Mouse (Mus musculus) left cerebral cortex, adult 2 months (tissue): ENCODE data around the gene Mxi1. TPM values are rescaled to one million over a fixed set of nuclear protein-coding genes. Genes with fewer than 3 reads are reported as not detected.

Experiments used
- DNase-seq, 2 experiments: peaks; one replicate each; pipeline ENCODE4 v3.0.0; 2021 to 2022; ENCODE audit warnings: low spot score in 2 of 2, mixed read lengths in 1 of 2; ENCODE audit errors: extremely low spot score in 1 of 2
- H3K27ac ChIP-seq: fragments of 200-600 bp; 2 replicates; pipeline ENCODE4 v1.8.1; 2022
- H3K4me3 ChIP-seq: fragments of 200-600 bp; 2 replicates; pipeline ENCODE4 v1.8.1; 2022
- CTCF ChIP-seq: fragments of 200-600 bp; IDR thresholded peaks from 2 replicates; pipeline ENCODE4 v1.8.1; 2022; ENCODE audit warnings: antibody characterized with exemption, mild to moderate bottlenecking, moderate library complexity
- intact Hi-C: fragments of 180-260 bp; cut with DNase I; formaldehyde crosslinking; loops from one replicate; pipeline ENCODE4 v1.15.1; 2025
- total RNA-seq, 2 experiments: library from RNA; stranded (reverse); gene quantifications; 2 replicates each; pipeline ENCODE4 v1.2.3; 2021

The Mxi1 gene
- total RNA-seq, 2 experiments from 2014 or later, result 85.3 to 89.6 TPM

- no peak overlapping the region for H3K27ac ChIP-seq
- intact Hi-C loops, result no loop called here
- DNase-seq, result no peak
- TF ChIP-seq CTCF, result no peak
- no peak overlapping the region for H3K4me3 ChIP-seq
Measured at GRCm38 (mm10) chr19:53307219-53307618, 3.1 kb upstream of the Mxi1 start.

DNA sequence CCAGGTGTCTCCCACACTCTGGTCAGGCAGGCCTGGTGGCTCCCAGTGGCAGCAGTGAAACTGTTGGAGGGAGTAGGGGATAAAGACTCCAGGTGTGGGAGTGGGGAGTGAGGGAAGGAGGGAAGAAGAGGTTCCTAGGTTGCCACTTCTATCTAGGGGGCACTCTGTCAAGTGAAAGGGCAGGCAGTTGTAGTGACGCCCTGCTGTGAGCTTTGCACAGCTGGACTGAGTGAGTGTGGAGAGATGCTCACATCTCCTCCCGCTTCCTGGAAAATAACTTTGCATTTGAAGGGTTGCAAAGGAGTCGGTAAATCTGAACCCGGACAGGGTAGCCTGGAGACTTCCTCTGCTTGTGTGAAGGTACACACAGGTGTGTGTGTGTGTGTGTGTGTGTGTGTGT, 687 bp upstream of the Mxi1 start:
- no peak for TF ChIP-seq CTCF
- H3K4me3 ChIP-seq, result no peak overlapping the region
- DNase-seq, result no peak
- H3K27ac ChIP-seq, result no peak overlapping the region
- intact Hi-C loops, result loop anchor here (1.0 to 10.0 kb wide), 6 partner anchors 59 to 301 kb away; partner anchors contain the start of gene Smc3

DNA sequence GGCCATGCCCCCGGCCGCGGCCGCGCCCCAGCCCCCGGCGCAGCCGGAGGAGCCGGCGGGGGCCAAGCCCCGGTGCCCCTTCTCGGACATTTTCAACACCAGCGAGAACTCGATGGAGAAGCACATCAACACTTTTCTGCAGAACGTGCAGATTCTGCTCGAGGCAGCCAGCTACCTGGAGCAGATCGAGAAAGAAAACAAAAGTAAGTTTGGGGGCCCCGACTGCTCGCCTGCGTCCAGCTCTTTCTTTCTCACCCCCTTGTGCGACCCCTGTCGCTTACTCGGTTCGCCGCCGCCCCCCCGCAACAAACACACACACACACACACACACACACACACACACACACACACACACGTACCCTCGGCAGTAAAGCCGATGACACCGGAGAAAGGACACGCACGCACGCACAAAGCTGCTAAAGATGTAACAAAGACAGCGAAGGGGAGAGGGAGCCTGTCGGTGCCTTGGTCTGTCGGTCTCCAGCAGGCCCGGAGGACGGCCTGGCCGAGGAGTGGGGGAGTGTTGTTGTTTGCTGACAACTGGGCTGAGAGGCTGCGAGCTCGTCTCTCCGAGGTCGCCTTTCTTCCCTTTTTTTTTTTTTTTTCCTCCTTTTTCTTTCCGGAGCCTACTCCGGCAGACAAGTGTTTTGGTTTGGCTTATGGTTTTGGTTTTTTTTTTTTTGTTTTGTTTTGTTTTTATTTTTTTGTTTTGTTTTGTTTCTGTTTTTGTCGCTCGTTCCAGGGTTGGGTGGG, 629 bp downstream of the Mxi1 start:
- peak in 1 of 2 experiments; percentile 33 for DNase-seq
- Histone ChIP-seq H3K4me3 (peak overlapping the region; percentile 85), H3K27ac (peak overlapping the region; percentile 98)
- TF ChIP-seq CTCF, result no peak
- intact Hi-C loops, result loop anchor here (1.0 to 10.0 kb wide), 6 partner anchors 58 to 303 kb away; partner anchors contain the start of gene Smc3

- TF ChIP-seq CTCF, result no peak
- peak overlapping the region; percentile 98 for H3K27ac ChIP-seq
- peak overlapping the region; percentile 85 for H3K4me3 ChIP-seq
- intact Hi-C loops, result loop anchor here (2.0 to 10.0 kb wide), 6 partner anchors 43 to 291 kb away; partner anchors contain the start of gene Smc3
- DNase-seq, result peak in 1 of 2 experiments; percentile 36
Measured at GRCm38 (mm10) chr19:53311524-53312335, 1.4 kb downstream of the Mxi1 start.

DNA sequence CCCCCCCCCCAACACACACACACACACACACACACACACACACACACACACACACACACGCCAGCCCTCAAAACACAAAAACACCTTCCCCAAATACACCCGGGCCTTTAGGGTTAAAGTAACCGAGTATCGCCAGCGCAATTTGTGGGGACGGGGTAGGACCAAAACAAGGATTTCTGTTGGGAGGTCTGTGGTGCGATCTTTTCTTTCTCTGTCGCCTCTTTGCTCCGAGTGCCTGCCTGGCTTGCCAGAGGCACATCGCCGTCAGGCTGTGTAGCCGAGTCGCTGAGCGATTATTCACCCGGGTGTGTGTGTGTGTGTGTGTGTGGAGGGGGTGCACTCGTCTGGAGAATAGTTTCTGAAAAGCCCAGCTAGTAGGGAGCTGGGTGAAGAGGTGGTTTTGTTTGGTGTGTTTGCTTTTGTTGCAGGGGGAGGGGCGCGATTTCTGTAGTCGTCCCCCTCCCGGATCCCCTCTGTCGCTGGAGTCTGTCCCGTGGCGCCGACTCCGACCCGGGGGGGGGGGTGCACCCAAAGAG, 2.1 kb downstream of the Mxi1 start:
- intact Hi-C loops, result loop anchor here (2.0 to 10.0 kb wide), 3 partner anchors 42 to 290 kb away; partner anchors contain the start of gene Smc3
- peak overlapping the region; percentile 98 for H3K27ac ChIP-seq
- no peak for TF ChIP-seq CTCF
- peak overlapping the region; percentile 85 for H3K4me3 ChIP-seq
- DNase-seq, result peak; percentile 53 to 58

- H3K4me3 ChIP-seq, result peak overlapping the region; percentile 85
- DNase-seq, result peak; percentile 83 to 84
- intact Hi-C loops, result loop anchor here (1.0 to 10.0 kb wide), 4 partner anchors 16 to 289 kb away; partner anchors contain the start of gene Smc3
- H3K27ac ChIP-seq, result peak overlapping the region; percentile 98
- TF ChIP-seq CTCF, result no peak
Measured at GRCm38 (mm10) chr19:53312951-53313683, 2.8 kb downstream of the Mxi1 start.

DNA sequence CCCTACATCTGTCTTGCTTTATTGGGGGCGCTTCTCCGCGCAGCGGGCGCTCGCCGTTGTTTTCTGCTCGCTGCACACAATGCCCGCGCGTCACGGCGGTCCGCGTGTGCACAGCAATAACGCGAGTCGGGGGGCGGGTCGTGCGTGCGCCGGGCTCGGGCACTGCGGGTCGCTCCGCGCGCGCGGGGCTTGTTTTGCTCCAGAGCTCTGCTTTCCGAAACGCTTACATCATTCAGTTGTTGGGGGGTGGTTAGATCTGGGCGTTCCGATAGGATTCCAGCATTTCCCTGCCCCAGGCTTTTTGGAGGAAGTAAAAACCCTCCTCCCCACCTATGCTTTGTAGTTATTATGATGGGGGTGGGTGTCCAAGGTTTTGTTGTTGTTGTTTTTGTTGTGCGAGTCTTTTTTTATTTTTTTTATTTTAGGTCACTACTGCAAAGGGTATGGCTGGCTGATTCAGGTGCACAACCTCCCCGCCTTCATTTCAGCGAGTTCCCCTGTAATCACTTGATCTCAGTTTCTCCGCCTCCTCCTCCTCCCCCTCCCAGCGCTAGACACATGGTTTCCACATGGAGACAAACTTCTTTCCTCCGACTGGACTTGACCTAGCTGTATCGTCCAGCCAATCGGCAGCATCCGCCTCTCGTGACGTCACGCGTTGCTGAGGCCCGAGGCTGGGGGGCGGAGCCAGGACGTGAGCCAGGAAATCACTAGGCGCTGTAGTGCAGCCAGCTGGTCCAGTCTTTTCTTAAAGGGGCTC, 3.5 kb downstream of the Mxi1 start:
- no peak for TF ChIP-seq CTCF
- peak overlapping the region; percentile 85 for H3K4me3 ChIP-seq
- intact Hi-C loops, result loop anchor here (1.0 to 10.0 kb wide), 4 partner anchors 15 to 288 kb away; partner anchors contain the start of gene Smc3
- H3K27ac ChIP-seq, result peak overlapping the region; percentile 98
- peak; percentile 99 to 100 for DNase-seq

DNA sequence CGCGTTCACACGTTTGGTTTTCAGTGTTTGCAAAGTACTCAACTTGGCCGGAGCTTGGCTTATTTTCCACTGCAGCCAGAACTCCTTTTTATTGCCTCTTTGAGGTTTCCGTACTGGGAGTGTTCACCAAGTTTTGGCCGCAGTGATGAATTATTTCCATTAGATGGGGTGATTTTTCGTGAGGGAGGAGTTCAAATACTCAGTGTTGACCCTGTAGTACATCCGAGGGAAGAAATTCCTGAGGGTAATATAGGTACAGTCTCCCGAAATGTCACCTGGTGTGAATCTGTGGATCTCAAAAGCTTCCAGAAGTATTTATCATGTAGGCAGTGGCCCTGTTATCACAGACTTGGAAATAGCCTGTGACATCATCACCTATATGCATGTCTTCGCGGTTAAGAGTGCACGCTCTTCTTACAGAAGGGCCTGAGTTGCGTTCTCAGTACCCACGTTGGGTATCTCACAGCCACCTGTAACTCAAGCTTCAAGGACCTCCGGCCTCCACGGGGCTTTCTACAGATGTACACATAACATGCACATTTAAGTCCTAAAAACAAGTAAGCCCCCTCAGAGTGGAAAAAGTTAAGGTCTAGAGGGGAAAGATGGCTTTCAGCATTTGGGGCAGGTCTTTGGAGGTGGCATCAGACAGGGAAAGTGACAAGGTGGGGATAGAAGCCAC, 4.4 kb downstream of the Mxi1 start:
- H3K4me3 ChIP-seq, result peak overlapping the region; percentile 20
- H3K27ac ChIP-seq, result peak overlapping the region; percentile 78
- intact Hi-C loops, result loop anchor here (5.0 to 10.0 kb wide), 2 partner anchors 280 to 288 kb away; partner anchors contain the start of gene Smc3
- TF ChIP-seq CTCF, result no peak
- DNase-seq, result no peak

GRCm38 (mm10) chr19:53315209-53315654, 4.9 kb downstream of the Mxi1 start:
- peak overlapping the region; percentile 78; the same call in 1 of the 2 replicates for H3K27ac ChIP-seq
- intact Hi-C loops, result loop anchor here (10.0 kb wide), 1 partner anchor 280 kb away; no protein-coding TSS in a partner anchor
- no peak for DNase-seq

DNA sequence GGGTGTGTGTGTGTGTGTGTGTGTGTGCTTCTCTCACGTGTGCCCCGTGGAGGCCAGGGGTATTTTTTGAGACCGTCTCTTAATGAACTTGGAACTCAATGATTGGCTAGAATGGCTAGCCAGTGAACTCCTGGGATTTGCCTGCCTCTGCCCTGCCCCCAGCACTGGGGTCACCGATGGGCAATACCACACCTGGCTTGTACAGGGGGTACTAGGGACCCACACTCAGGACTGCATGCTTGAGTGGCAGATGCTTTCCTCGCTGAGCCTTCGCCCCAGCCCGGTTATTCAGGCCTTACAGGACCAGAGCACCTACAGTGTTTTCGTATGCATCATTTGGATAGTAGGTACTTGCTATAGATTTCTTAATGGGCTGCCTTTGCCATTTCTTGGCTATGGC, 5.8 kb downstream of the Mxi1 start:
- Histone ChIP-seq H3K4me3 (no peak overlapping the region), H3K27ac (no peak overlapping the region)
- TF ChIP-seq CTCF, result no peak
- intact Hi-C loops, result loop anchor here (10.0 kb wide), 1 partner anchor 281 kb away; no protein-coding TSS in a partner anchor
- no peak for DNase-seq

More at GRCm38 (mm10) chr19:53315209-53315654, 4.9 kb downstream of the Mxi1 start:
- no peak overlapping the region for H3K4me3 ChIP-seq
- no peak for TF ChIP-seq CTCF
